Mouse (Mus musculus) cerebellum, adult 9-11 months (tissue): Measurements from ENCODE around the gene Apob.

Experiments
- DNase-seq: peaks from one replicate; pipeline ENCODE4 v3.0.0; 2022

Apob gene

DNA sequence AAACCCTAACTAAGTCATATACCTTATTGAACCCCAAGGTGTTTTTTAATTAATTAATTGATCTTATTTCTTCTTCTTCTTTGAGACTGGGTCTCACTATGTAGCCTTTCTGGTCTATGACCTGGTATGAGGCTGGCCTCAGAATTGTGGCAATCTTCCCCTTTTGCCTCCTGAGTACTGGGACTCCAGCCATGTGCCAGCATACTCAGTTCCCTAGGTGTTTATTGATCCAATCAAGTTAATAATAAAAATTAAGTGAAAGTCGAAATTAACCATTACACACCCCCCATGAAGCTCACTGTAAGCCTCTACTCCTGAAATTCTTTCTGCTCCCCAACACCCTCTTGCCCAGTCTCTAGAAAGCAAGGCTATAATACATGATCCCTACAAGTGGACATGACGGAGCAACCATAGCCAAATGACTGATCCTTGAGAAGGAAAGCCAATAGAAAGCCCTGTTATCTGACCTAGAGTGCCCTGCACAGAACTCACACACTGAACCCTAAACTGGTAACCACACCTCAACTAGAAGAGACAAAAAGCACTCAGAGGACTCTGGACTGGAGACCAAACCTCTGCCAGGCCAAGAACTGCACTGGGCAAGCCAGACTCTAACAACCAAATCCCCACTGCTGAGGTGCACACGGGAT lies 60.8 kb downstream of the Apob start:
- DNase-seq: no peak

DNA sequence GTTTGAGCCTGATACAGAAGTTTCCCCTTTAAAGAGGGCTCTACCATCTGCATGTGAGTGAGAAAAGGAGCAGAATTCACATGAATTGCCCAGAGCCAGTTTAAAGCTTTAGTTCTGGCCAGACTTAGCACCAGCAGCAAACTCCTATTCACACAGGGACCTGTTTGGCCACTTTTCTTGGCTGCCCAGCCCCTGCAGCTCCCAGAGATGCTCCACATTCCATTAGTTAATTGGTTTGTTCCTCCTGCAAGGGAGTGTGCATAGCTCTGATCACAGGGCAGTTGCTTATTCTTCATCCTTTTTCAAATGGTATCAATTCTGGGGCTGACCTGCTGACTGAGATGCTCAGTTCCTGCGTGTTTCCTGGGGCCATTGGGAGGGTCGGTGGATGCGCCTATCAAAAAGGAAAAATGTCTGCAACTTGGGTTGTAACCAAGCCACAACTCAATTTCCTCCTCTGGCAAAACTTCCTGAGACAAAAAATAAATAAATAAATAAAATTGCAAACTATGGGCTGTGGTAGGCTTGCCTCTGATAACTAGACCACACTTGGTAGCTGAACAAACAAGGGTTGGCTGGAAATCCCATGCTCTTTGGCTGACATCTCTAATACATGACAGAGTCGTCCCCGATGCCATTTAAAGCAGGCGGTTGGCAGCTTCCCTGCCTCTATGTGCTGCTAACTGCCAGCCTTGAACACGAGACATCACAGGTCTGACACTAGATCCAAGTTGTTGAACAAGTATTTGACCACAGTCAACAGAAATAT lies 65.4 kb downstream of the Apob start:
- DNase-seq: no peak

DNA sequence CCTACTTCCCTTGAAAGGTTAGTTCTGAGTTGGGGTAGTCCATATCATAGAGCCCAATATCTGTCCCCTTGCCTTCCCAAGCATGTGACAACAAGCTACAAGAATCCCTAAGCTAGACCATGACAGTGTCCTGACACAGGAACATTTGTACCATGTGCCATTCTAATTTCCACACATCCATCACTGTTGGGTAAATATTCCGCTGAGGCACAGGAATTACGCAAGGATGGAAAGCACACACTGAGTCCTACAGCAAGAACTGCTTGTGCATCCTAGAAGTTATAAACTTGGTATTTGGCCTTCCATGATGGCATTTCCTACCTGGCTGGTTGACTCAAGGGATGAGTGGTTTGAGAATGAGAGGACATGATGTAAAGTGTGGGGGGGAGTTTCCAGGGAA lies 69.6 kb downstream of the Apob start:
- DNase-seq: no peak

DNA sequence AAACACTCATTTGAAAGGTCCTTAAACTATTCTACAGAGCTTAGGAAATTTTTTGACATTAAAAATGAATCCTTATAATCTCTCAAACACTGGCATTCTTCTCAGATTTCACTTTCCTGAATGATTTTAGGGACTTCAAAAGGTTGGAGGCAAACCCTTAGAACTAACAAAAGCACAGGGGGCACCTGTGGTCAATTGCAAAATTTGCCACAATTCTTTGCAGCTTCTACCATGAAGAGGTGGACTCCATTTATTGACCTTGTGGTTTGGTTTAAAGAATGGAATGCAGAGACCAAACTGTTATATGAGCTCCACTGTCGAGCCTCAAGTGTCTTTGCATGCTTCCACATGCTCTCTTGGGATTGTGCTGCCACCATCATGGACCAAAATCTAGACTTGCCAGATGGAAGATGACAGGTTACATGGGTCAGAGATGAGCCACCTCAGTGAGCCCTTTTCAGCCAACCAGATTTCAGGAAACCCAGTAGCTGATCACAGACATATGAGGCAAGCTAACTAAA lies 70.4 kb downstream of the Apob start:
- no peak for DNase-seq

DNA sequence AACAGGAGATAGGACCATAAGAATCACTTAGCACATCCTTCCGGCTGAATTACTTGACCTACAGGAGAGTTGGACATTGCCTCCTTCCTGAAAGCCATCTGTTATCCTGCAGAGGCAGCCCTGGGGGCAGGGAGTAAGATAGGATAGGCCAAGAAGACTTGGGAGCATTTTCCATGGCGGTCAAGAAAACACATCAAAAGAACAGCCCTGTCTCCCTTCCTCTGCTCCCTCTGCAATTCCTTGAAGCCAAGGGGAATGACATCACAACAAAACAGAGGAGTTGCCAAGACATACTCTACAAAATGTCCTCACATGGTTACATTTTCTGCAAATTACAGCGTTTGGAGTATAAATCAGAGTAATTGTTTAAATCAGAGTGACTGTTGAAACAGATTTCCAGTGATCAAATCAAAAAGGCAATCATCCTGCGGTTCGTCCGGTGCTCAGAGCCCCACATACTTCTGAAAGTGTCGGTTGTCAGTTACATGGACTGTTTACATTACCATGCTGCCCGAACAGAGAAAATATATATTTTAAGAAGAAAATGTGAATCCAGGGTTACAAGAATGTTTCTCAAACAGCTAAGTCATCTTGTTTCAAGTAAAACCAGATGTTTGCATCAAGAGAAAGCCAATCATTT lies 78.7 kb downstream of the Apob start:
- DNase-seq: no peak

DNA sequence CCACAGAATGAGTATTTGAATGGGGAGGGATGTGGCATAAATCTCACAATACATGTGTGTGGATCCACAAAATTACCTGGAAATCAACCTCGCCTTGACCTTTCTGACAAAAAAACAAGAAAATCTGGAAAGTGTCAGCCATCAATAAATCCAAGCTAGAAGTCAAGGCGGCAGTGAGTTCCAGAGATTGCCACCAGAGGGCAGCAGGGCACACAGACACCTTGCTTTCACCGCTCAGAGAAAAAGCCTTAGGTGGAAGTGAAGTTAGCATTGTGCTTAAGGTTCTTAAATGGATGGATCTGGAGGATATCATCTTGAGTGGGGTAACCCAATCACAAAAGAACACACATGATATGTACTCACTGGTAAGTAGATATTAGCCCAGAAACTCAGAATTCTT lies 82.1 kb downstream of the Apob start:
- peak; percentile 25 for DNase-seq

DNA sequence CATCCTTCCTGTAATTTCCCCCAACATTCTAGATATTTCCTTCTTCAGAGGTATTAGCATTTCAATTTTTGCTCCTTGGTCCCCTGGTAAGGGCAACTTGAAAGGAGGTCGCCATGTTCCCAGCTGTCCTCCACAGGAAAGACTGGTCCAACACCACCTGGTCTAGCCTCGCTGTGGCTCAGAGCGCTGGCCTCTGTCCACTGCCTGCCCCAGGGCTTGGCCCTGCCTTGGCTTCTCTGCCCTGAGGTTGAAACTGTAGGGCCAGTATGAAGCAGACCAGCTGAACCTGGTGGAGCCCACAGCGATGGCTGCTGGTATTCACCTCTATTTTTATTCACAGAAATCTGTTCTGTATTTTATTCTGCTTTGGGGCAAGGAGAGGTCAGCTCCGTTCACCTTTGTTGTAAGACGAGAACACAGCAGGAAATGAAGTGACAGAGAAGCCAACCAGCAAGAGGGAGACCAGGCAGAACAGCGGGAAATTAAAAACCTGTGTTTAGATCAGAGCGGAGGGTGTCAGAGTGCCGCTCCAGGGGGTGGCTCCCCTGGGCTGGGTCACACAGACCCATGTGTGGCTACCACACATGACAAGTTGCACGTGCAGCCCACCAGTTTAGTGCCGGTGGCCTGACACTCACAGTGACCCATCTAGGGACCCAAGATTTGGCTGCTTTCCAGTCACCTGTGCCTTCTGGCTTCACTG lies 86.1 kb downstream of the Apob start:
- DNase-seq: peak; percentile 2
